Mouse (Mus musculus): ENCODE results near the gene Psmd14. TPM values are rescaled to one million over a fixed set of nuclear protein-coding genes. Genes with fewer than 3 reads are reported as not detected.

The Psmd14 gene
- polyA plus RNA-seq, 1 experiment from 2014 or later: 184 TPM

- Histone ChIP-seq H3K4me2 (replicated peaks) (no peak overlapping the region), H3K27me3 (peaks cover 79% of the 10 kb centered on the region), H3K36me3 (no peaks in the 10 kb centered on the region), H3K27ac (no peak overlapping the region), H3K4me1 (peaks cover 39% of the 10 kb centered on the region), H3K9me3 (no peaks in the 10 kb centered on the region), H3K9ac (no peak overlapping the region), H3K4me3 (no peak overlapping the region)
- no peak for ATAC-seq (ENCODE audit: low FRiP score, low read depth)
- WGBS: 22% methylated on average over 2 of the region's 2 CpGs
These were observed 96.3 kb downstream of the Psmd14 start for GRCm38 (mm10) chr2:61807781-61808180.

GRCm38 (mm10) chr2:61808776-61809175 lies 97.3 kb downstream of the Psmd14 start:
- 2% methylated on average over 6 of the region's 6 CpGs for WGBS
- peaks cover 79% of the 10 kb centered on the region for H3K27me3 ChIP-seq

GRCm38 (mm10) chr2:61809381-61809780 lies 97.9 kb downstream of the Psmd14 start:
- 0% methylated on average over 1 of the region's 1 CpGs for WGBS
- peaks cover 79% of the 10 kb centered on the region for H3K27me3 ChIP-seq

More at GRCm38 (mm10) chr2:61808776-61809175, 97.3 kb downstream of the Psmd14 start:
- Histone ChIP-seq H3K27ac (no peak overlapping the region), H3K4me1 (peaks cover 29% of the 10 kb centered on the region), H3K36me3 (no peaks in the 10 kb centered on the region), H3K4me3 (no peak overlapping the region), H3K9me3 (no peaks in the 10 kb centered on the region), H3K9ac (no peak overlapping the region), H3K4me2 (replicated peaks) (no peak overlapping the region)
- ATAC-seq (ENCODE audit: low FRiP score, low read depth): no peak

GRCm38 (mm10) chr2:61810751-61811150 lies 99.3 kb downstream of the Psmd14 start:
- Histone ChIP-seq H3K36me3 (no peaks in the 10 kb centered on the region), H3K27me3 (peaks cover 71% of the 10 kb centered on the region), H3K4me2 (replicated peaks) (no peak overlapping the region), H3K9me3 (no peaks in the 10 kb centered on the region), H3K9ac (no peak overlapping the region), H3K27ac (no peak overlapping the region), H3K4me3 (no peak overlapping the region), H3K4me1 (peaks cover 14% of the 10 kb centered on the region)
- WGBS: 43% methylated on average over 4 of the region's 4 CpGs
- ATAC-seq (ENCODE audit: low FRiP score, low read depth): no peak

More at GRCm38 (mm10) chr2:61809381-61809780, 97.9 kb downstream of the Psmd14 start:
- Histone ChIP-seq H3K4me3 (no peak overlapping the region), H3K36me3 (no peaks in the 10 kb centered on the region), H3K9ac (no peak overlapping the region), H3K9me3 (no peaks in the 10 kb centered on the region), H3K4me2 (replicated peaks) (no peak overlapping the region), H3K4me1 (peaks cover 24% of the 10 kb centered on the region), H3K27ac (no peak overlapping the region)
- ATAC-seq (ENCODE audit: low FRiP score, low read depth): no peak

- H3K4me3 ChIP-seq: peak overlapping the region; percentile 56
- WGBS: 16% methylated on average over 8 of the region's 8 CpGs
- no peaks in the 10 kb centered on the region for H3K36me3 ChIP-seq
- peaks cover 16% of the 10 kb centered on the region for H3K4me1 ChIP-seq
- H3K9me3 ChIP-seq: no peaks in the 10 kb centered on the region
- ATAC-seq (ENCODE audit: low FRiP score, low read depth): no peak
- peak overlapping the region; percentile 75; the same call in 1 of the 2 replicates for H3K9ac ChIP-seq
- H3K4me2 ChIP-seq (replicated peaks): peak overlapping the region; percentile 86
- no peak overlapping the region for H3K27ac ChIP-seq
- peaks cover 71% of the 10 kb centered on the region for H3K27me3 ChIP-seq
These were observed 99.6 kb downstream of the Psmd14 start for GRCm38 (mm10) chr2:61811163-61811506.

GRCm38 (mm10) chr2:61811507-61812421 lies 100.3 kb downstream of the Psmd14 start:
- no peak overlapping the region for H3K27ac ChIP-seq
- H3K4me3 ChIP-seq: peak overlapping the region; percentile 56
- H3K36me3 ChIP-seq: no peaks in the 10 kb centered on the region
- WGBS: under 1% methylated on average over 118 of the region's 121 CpGs
- H3K9ac ChIP-seq: peak overlapping the region; percentile 75
- H3K4me1 ChIP-seq: peaks cover 16% of the 10 kb centered on the region
- no peaks in the 10 kb centered on the region for H3K9me3 ChIP-seq
- peak overlapping the region; percentile 86 for H3K4me2 ChIP-seq (replicated peaks)
- ATAC-seq (ENCODE audit: low FRiP score, low read depth): peak; percentile 73
- H3K27me3 ChIP-seq: peaks cover 71% of the 10 kb centered on the region

- WGBS: 4% methylated on average over 12 of the region's 12 CpGs
- H3K27me3 ChIP-seq: peaks cover 64% of the 10 kb centered on the region
- no peaks in the 10 kb centered on the region for H3K36me3 ChIP-seq
- no peak for ATAC-seq (ENCODE audit: low FRiP score, low read depth)
- peaks cover 11% of the 10 kb centered on the region for H3K4me1 ChIP-seq
- H3K4me3 ChIP-seq: peak overlapping the region; percentile 56
- peak overlapping the region; percentile 75 for H3K9ac ChIP-seq
- no peaks in the 10 kb centered on the region for H3K9me3 ChIP-seq
- H3K27ac ChIP-seq: no peak overlapping the region
- peak overlapping the region; percentile 86 for H3K4me2 ChIP-seq (replicated peaks)
These were observed 101.0 kb downstream of the Psmd14 start for GRCm38 (mm10) chr2:61812536-61812935.

- no peak overlapping the region for H3K4me2 ChIP-seq (replicated peaks)
- H3K27me3 ChIP-seq: peaks cover 61% of the 10 kb centered on the region
- H3K4me1 ChIP-seq: peaks cover 11% of the 10 kb centered on the region
- H3K9ac ChIP-seq: no peak overlapping the region
- H3K9me3 ChIP-seq: no peaks in the 10 kb centered on the region
- no peaks in the 10 kb centered on the region for H3K36me3 ChIP-seq
- no peak overlapping the region for H3K4me3 ChIP-seq
- no peak for ATAC-seq (ENCODE audit: low FRiP score, low read depth)
- H3K27ac ChIP-seq: no peak overlapping the region
- 8% methylated on average over 6 of the region's 6 CpGs for WGBS
These were observed 101.6 kb downstream of the Psmd14 start for GRCm38 (mm10) chr2:61813106-61813505.

- H3K27ac ChIP-seq: no peak overlapping the region
- no peak overlapping the region for H3K4me2 ChIP-seq (replicated peaks)
- H3K36me3 ChIP-seq: no peaks in the 10 kb centered on the region
- no peak overlapping the region for H3K9ac ChIP-seq
- H3K27me3 ChIP-seq: peaks cover 59% of the 10 kb centered on the region
- 24% methylated on average over 1 of the region's 1 CpGs for WGBS
- peaks cover 11% of the 10 kb centered on the region for H3K4me1 ChIP-seq
- H3K4me3 ChIP-seq: no peak overlapping the region
- ATAC-seq (ENCODE audit: low FRiP score, low read depth): no peak
- no peaks in the 10 kb centered on the region for H3K9me3 ChIP-seq
These were observed 102.0 kb downstream of the Psmd14 start for GRCm38 (mm10) chr2:61813521-61813920.

- H3K36me3 ChIP-seq: no peaks in the 10 kb centered on the region
- H3K27me3 ChIP-seq: peaks cover 55% of the 10 kb centered on the region
- peaks cover 11% of the 10 kb centered on the region for H3K4me1 ChIP-seq
- H3K9ac ChIP-seq: peak overlapping the region; percentile 72
- H3K9me3 ChIP-seq: no peaks in the 10 kb centered on the region
- no peak overlapping the region for H3K27ac ChIP-seq
- WGBS: 2% methylated on average over 43 of the region's 50 CpGs
- peak; percentile 70 for ATAC-seq (ENCODE audit: low FRiP score, low read depth)
- H3K4me2 ChIP-seq (replicated peaks): peak overlapping the region; percentile 71
- H3K4me3 ChIP-seq: peak overlapping the region; percentile 46
These were observed 103.3 kb downstream of the Psmd14 start for GRCm38 (mm10) chr2:61814548-61815473.

- Histone ChIP-seq H3K9ac (peak overlapping the region; percentile 72), H3K27me3 (peaks cover 50% of the 10 kb centered on the region), H3K4me2 (replicated peaks) (peak overlapping the region; percentile 71), H3K4me1 (peaks cover 11% of the 10 kb centered on the region), H3K4me3 (peak overlapping the region; percentile 46), H3K9me3 (no peaks in the 10 kb centered on the region), H3K36me3 (no peaks in the 10 kb centered on the region), H3K27ac (peak overlapping the region; percentile 79)
- 7% methylated on average over 56 of the region's 66 CpGs for WGBS
- peak; percentile 60 for ATAC-seq (ENCODE audit: low FRiP score, low read depth)
These were observed 104.3 kb downstream of the Psmd14 start for GRCm38 (mm10) chr2:61815583-61816313.

Measured in limb, embryonic 13.5 days (tissue).